Mouse (Mus musculus): Measurements from ENCODE around the gene Lman1l. TPM values are rescaled to one million over a fixed set of nuclear protein-coding genes. Genes with fewer than 3 reads are reported as not detected.

Gene Lman1l
- polyA plus RNA-seq, 2 experiments, result not detected

DNA sequence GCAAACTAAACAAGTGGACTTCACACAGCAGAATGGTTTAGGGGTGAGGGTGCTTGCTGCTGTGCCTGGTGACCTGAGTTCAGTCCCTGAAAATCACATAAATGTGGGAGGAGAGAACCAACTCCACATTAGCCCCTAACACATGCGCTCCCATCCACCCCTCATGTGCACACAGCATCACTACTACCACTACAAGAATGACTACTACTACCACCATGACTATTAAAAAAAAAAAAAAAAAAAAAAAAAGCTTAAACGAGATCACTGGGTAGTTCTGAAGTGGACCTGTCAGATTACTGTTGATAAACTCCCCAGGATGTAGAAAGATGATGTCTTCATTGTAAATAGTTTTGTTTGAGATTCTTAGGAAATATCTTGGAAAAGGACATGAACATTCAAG is 61.0 kb downstream of the Lman1l start:
- no peak for ATAC-seq (ENCODE audit: insufficient read depth)
- no peak for TF ChIP-seq EP300 (IDR thresholded peaks at IDR 0.05; ENCODE audit: low read depth)
- no peak for TF ChIP-seq CTCF (IDR thresholded peaks at IDR 0.05; ENCODE audit: low read depth)
- WGBS (ENCODE audit: insufficient replicate concordance), result 42% methylated on average over 2 of the region's 2 CpGs
- peaks cover 16 to 18% of the 10 kb centered on the region in 2 experiments for H3K4me1 ChIP-seq (replicated peaks; ENCODE audit: control insufficient read depth in 2 of 2, insufficient read depth in 2 of 2, low read length in 1 of 2)
- DNase-seq (ENCODE audit: low read depth in 3 of 3, low spot score in 3 of 3), result no peak
- H3K9ac ChIP-seq (replicated peaks), result no peak overlapping the region
- H3K27ac ChIP-seq, result no peak overlapping the region
- H3K4me3 ChIP-seq (ENCODE audit: insufficient read depth in 1 of 2, low read depth in 2 of 2, low read length in 2 of 2), result no peak overlapping the region
- no peaks in the 10 kb centered on the region for H3K36me3 ChIP-seq (replicated peaks; ENCODE audit: control insufficient read depth, insufficient read depth, low read depth)
- no peak overlapping the region for H3K4me2 ChIP-seq (ENCODE audit: low read depth)
- no peaks in the 10 kb centered on the region for H3K9me3 ChIP-seq (ENCODE audit: control insufficient read depth, low read length)
- H3K27me3 ChIP-seq (ENCODE audit: control insufficient read depth, insufficient read depth, low read length), result no peaks in the 10 kb centered on the region

DNA sequence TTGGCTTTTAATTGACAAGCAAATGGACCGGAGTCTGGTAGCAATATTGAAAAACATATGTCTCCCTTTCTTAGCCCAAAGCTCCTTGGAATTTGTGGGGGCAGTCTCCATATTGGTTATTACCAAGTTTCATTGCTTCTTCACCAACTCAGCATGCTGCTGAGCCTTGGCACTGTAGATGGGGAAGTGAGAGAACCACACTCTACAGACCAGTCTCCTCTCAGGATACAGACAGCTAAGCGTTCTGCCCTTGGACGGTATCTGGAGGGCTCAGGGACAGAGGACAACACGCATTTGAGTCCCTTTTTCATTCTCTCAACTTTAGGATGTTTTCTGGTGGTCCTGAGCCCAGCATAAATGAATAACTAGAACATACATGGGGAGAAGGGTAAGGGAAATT is 61.9 kb downstream of the Lman1l start:
- H3K9me3 ChIP-seq (ENCODE audit: control insufficient read depth, low read length), result no peaks in the 10 kb centered on the region
- ATAC-seq (ENCODE audit: insufficient read depth), result no peak
- 57% methylated on average over 4 of the region's 4 CpGs for WGBS (ENCODE audit: insufficient replicate concordance)

DNA sequence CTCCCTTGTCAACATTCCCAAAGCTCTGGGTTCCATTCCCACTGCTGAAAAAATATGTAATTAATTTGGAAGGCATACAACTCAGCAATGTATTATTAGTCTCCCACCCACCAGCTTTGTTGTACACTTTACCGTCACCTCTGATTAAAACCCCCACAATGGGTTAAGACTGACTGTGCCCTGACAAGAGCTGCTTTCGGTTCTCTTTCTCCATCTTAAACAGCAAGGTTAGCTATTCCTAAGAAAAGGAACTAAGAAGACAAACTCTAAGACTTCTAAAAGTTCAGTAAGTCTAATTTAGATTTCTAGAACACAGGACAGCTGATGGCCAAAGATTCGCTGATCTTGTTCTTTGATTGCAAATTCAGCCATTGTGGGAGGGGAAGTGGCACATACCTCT is 63.4 kb downstream of the Lman1l start:
- Histone ChIP-seq H3K9ac (replicated peaks) (no peak overlapping the region), H3K27me3 (ENCODE audit: control insufficient read depth, insufficient read depth, low read length) (no peaks in the 10 kb centered on the region), H3K4me2 (ENCODE audit: low read depth) (no peak overlapping the region), H3K4me1 (replicated peaks; ENCODE audit: control insufficient read depth in 2 of 2, insufficient read depth in 2 of 2, low read length in 1 of 2) (peaks cover 14 to 15% of the 10 kb centered on the region in 2 experiments), H3K4me3 (ENCODE audit: insufficient read depth in 1 of 2, low read depth in 2 of 2, low read length in 2 of 2) (no peak overlapping the region), H3K27ac (no peak overlapping the region), H3K9me3 (ENCODE audit: control insufficient read depth, low read length) (no peaks in the 10 kb centered on the region), H3K36me3 (replicated peaks; ENCODE audit: control insufficient read depth, insufficient read depth, low read depth) (no peaks in the 10 kb centered on the region)
- ATAC-seq (ENCODE audit: insufficient read depth) (no peak), DNase-seq (ENCODE audit: low read depth in 3 of 3, low spot score in 3 of 3) (no peak)
- WGBS (ENCODE audit: insufficient replicate concordance), result 52% methylated on average over 3 of the region's 3 CpGs
- TF ChIP-seq CTCF (IDR thresholded peaks at IDR 0.05; ENCODE audit: low read depth) (no peak), EP300 (IDR thresholded peaks at IDR 0.05; ENCODE audit: low read depth) (no peak)

More for the DNA sequence above, 61.9 kb downstream of the Lman1l start:
- Histone ChIP-seq H3K36me3 (replicated peaks; ENCODE audit: control insufficient read depth, insufficient read depth, low read depth) (no peaks in the 10 kb centered on the region), H3K27ac (no peak overlapping the region), H3K4me3 (ENCODE audit: insufficient read depth in 1 of 2, low read depth in 2 of 2, low read length in 2 of 2) (no peak overlapping the region), H3K9ac (replicated peaks) (no peak overlapping the region), H3K27me3 (ENCODE audit: control insufficient read depth, insufficient read depth, low read length) (no peaks in the 10 kb centered on the region), H3K4me2 (ENCODE audit: low read depth) (no peak overlapping the region), H3K4me1 (replicated peaks; ENCODE audit: control insufficient read depth in 2 of 2, insufficient read depth in 2 of 2, low read length in 1 of 2) (peaks cover 16 to 18% of the 10 kb centered on the region in 2 experiments)
- no peak for TF ChIP-seq EP300 (IDR thresholded peaks at IDR 0.05; ENCODE audit: low read depth)
- no peak for TF ChIP-seq CTCF (IDR thresholded peaks at IDR 0.05; ENCODE audit: low read depth)
- DNase-seq (ENCODE audit: low read depth in 3 of 3, low spot score in 3 of 3), result no peak

Other genes with a start within 250 kb of the Lman1l start
- 9.4 and 10.0 TPM in 2 replicates for gene Ppcdc, start 180.7 kb downstream of the Lman1l start, polyA plus RNA-seq (2012; rRNA removed)
- gene Ppcdc, start 180.7 kb downstream of the Lman1l start, polyA plus RNA-seq (2014; fragmentation: Nextera tagmentation; extraction: Ambion mirVana), result 7.4 and 9.4 TPM in 2 replicates
- 9.1 and 9.2 TPM in 2 replicates for gene Scamp5, start 152.7 kb downstream of the Lman1l start, polyA plus RNA-seq (2012; rRNA removed)
- gene Scamp5, start 152.7 kb downstream of the Lman1l start, polyA plus RNA-seq (2014; fragmentation: Nextera tagmentation; extraction: Ambion mirVana), result 4.5 and 5.2 TPM in 2 replicates
- gene Rpp25, start 116.7 kb downstream of the Lman1l start, polyA plus RNA-seq (2012; rRNA removed), result 0.09 and 0.18 TPM in 2 replicates
- 0.39 and 0.54 TPM in 2 replicates for gene Rpp25, start 116.7 kb downstream of the Lman1l start, polyA plus RNA-seq (2014; fragmentation: Nextera tagmentation; extraction: Ambion mirVana)
- gene Cox5a, start 99.5 kb downstream of the Lman1l start, polyA plus RNA-seq (2012; rRNA removed), result 104 and 121 TPM in 2 replicates
- gene Cox5a, start 99.5 kb downstream of the Lman1l start, polyA plus RNA-seq (2014; fragmentation: Nextera tagmentation; extraction: Ambion mirVana), result 316 and 317 TPM in 2 replicates
- 2.0 and 3.1 TPM in 2 replicates for gene Fam219b, start 83.2 kb downstream of the Lman1l start, polyA plus RNA-seq (2012; rRNA removed)
- 4.8 and 5.9 TPM in 2 replicates for gene Fam219b, start 83.2 kb downstream of the Lman1l start, polyA plus RNA-seq (2014; fragmentation: Nextera tagmentation; extraction: Ambion mirVana)
- gene Mpi, start 68.0 kb downstream of the Lman1l start, polyA plus RNA-seq (2012; rRNA removed), result 8.1 and 8.5 TPM in 2 replicates
- 6.7 and 7.9 TPM in 2 replicates for gene Mpi, start 68.0 kb downstream of the Lman1l start, polyA plus RNA-seq (2014; fragmentation: Nextera tagmentation; extraction: Ambion mirVana)
- gene Scamp2, start 59.8 kb downstream of the Lman1l start, polyA plus RNA-seq (2012; rRNA removed), result 13.9 and 15.6 TPM in 2 replicates
- gene Scamp2, start 59.8 kb downstream of the Lman1l start, polyA plus RNA-seq (2014; fragmentation: Nextera tagmentation; extraction: Ambion mirVana), result 20.7 and 21.1 TPM in 2 replicates
- gene Ulk3, start 31.3 kb downstream of the Lman1l start, polyA plus RNA-seq (2012; rRNA removed), result 4.5 and 5.1 TPM in 2 replicates
- gene Ulk3, start 31.3 kb downstream of the Lman1l start, polyA plus RNA-seq (2014; fragmentation: Nextera tagmentation; extraction: Ambion mirVana), result 2.0 and 2.3 TPM in 2 replicates
- gene Cplx3, start 14.5 kb downstream of the Lman1l start, polyA plus RNA-seq (2012; rRNA removed), result not detected in 2 replicates
- gene Cplx3, start 14.5 kb downstream of the Lman1l start, polyA plus RNA-seq (2014; fragmentation: Nextera tagmentation; extraction: Ambion mirVana), result not detected in 2 replicates
- 22.7 and 26.3 TPM in 2 replicates for gene Csk, start 32.9 kb upstream of the Lman1l start, polyA plus RNA-seq (2012; rRNA removed)
- gene Csk, start 32.9 kb upstream of the Lman1l start, polyA plus RNA-seq (2014; fragmentation: Nextera tagmentation; extraction: Ambion mirVana), result 11.1 and 13.8 TPM in 2 replicates
- gene Cyp1a2, start 62.9 kb upstream of the Lman1l start, polyA plus RNA-seq (2012; rRNA removed), result 0.06 and 0.11 TPM in 2 replicates
- gene Cyp1a2, start 62.9 kb upstream of the Lman1l start, polyA plus RNA-seq (2014; fragmentation: Nextera tagmentation; extraction: Ambion mirVana), result 0.11 and 0.18 TPM in 2 replicates
- gene Cyp1a1, start 67.2 kb upstream of the Lman1l start, polyA plus RNA-seq (2012; rRNA removed), result 0.13 and 0.15 TPM in 2 replicates
- not detected in 2 replicates for gene Cyp1a1, start 67.2 kb upstream of the Lman1l start, polyA plus RNA-seq (2014; fragmentation: Nextera tagmentation; extraction: Ambion mirVana)
- 6.9 and 7.2 TPM in 2 replicates for gene Edc3, start 87.8 kb upstream of the Lman1l start, polyA plus RNA-seq (2012; rRNA removed)
- 10.3 and 12.8 TPM in 2 replicates for gene Edc3, start 87.8 kb upstream of the Lman1l start, polyA plus RNA-seq (2014; fragmentation: Nextera tagmentation; extraction: Ambion mirVana)
- 110 and 136 TPM in 2 replicates for gene Clk3, start 145.1 kb upstream of the Lman1l start, polyA plus RNA-seq (2012; rRNA removed)
- 88.0 and 95.0 TPM in 2 replicates for gene Clk3, start 145.1 kb upstream of the Lman1l start, polyA plus RNA-seq (2014; fragmentation: Nextera tagmentation; extraction: Ambion mirVana)
- gene Arid3b, start 216.0 kb upstream of the Lman1l start, polyA plus RNA-seq (2012; rRNA removed), result 7.8 and 9.3 TPM in 2 replicates
- 8.5 and 9.3 TPM in 2 replicates for gene Arid3b, start 216.0 kb upstream of the Lman1l start, polyA plus RNA-seq (2014; fragmentation: Nextera tagmentation; extraction: Ambion mirVana)